Mouse (Mus musculus): ENCODE results near the gene Mrgpra2a. TPM values are rescaled to one million over a fixed set of nuclear protein-coding genes. Genes with fewer than 3 reads are reported as not detected.
"Not testable (repeated sequence)": the region's sequence is repeated elsewhere in the genome, so short reads cannot be mapped to it uniquely, and the experiment has no call there.

Gene Mrgpra2a
- 0.27 TPM in 1 of 2 replicates, not detected in the other for polyA plus RNA-seq (2015; fragmentation: Nextera tagmentation; extraction: Ambion mirVana)

DNA sequence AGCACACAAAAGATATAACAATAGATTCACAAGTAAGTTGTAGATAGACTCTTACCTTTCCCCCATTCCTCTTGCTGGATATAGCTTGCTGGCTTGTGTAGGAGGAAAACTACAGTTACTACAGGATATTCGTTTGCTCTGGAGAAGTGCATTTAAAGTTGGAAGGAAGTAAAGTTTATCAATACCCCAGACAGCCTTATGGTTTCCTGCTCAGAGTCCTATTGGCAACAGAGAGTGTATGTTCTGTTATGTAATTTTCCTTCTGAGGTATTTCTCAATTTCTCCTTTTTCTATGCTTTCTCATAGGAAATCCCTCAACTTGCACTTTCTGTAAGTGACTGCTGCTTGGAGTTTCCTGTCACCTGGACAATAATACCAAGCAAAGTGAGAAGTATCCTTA, at the start of gene Mrgpra2a:
Gene Mrgpra2a, minus strand, starts transcription at position 125 of the 400 bp plus-strand sequence.
- not testable (repeated sequence) for H3K27ac ChIP-seq (ENCODE audit: low read length); H3K4me1 ChIP-seq (ENCODE audit: control insufficient read depth, insufficient read depth, low read length); H3K9me3 ChIP-seq (replicated peaks; ENCODE audit: control insufficient read depth, low read length); H3K9ac ChIP-seq (ENCODE audit: low read length); H3K4me2 ChIP-seq (ENCODE audit: low read depth, low read length); H3K36me3 ChIP-seq (ENCODE audit: control insufficient read depth, insufficient read depth, low read length); H3K4me3 ChIP-seq (replicated peaks; ENCODE audit: low read length); ATAC-seq (ENCODE audit: insufficient read depth, low FRiP score); H3K27me3 ChIP-seq (ENCODE audit: control insufficient read depth, insufficient read depth, low read length)
- WGBS, result no CpG with 5 or more reads among the region's 1 CpGs

DNA sequence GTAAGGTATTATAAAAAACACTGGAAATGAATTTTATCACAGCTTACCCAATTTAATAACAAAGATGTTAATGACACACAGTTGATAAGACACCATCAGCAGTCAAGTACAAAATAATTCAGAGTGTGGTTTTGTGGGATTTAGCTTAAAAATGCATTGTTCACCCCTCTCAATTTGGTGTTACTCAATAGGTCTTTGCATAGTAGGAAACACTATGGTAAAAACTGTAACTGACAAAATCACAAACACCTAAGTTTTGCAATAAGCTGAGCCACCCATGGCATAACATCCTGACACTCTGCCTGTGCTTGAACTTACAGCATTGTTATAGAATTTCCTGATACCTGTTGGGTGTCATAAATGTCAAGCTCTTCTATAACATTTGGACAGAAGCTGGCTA, 39.3 kb upstream of the Mrgpra2a start:
- H3K27me3 ChIP-seq (ENCODE audit: control insufficient read depth, insufficient read depth, low read length); H3K36me3 ChIP-seq (ENCODE audit: control insufficient read depth, insufficient read depth, low read length); H3K4me1 ChIP-seq (ENCODE audit: control insufficient read depth, insufficient read depth, low read length); H3K27ac ChIP-seq (ENCODE audit: low read length); H3K9ac ChIP-seq (ENCODE audit: low read length); H3K4me2 ChIP-seq (ENCODE audit: low read depth, low read length); ATAC-seq (ENCODE audit: insufficient read depth, low FRiP score); H3K4me3 ChIP-seq (replicated peaks; ENCODE audit: low read length); H3K9me3 ChIP-seq (replicated peaks; ENCODE audit: control insufficient read depth, low read length): not testable (repeated sequence)

GRCm38 (mm10) chr7:47489438-47489837, 37.5 kb upstream of the Mrgpra2a start:
- not testable (repeated sequence) for H3K9me3 ChIP-seq (replicated peaks; ENCODE audit: control insufficient read depth, low read length); H3K36me3 ChIP-seq (ENCODE audit: control insufficient read depth, insufficient read depth, low read length); ATAC-seq (ENCODE audit: insufficient read depth, low FRiP score); H3K4me3 ChIP-seq (replicated peaks; ENCODE audit: low read length); H3K27ac ChIP-seq (ENCODE audit: low read length); H3K27me3 ChIP-seq (ENCODE audit: control insufficient read depth, insufficient read depth, low read length); H3K4me2 ChIP-seq (ENCODE audit: low read depth, low read length); H3K4me1 ChIP-seq (ENCODE audit: control insufficient read depth, insufficient read depth, low read length); H3K9ac ChIP-seq (ENCODE audit: low read length)
- no CpG with 5 or more reads among the region's 1 CpGs for whole genome bisulfite sequencing

DNA sequence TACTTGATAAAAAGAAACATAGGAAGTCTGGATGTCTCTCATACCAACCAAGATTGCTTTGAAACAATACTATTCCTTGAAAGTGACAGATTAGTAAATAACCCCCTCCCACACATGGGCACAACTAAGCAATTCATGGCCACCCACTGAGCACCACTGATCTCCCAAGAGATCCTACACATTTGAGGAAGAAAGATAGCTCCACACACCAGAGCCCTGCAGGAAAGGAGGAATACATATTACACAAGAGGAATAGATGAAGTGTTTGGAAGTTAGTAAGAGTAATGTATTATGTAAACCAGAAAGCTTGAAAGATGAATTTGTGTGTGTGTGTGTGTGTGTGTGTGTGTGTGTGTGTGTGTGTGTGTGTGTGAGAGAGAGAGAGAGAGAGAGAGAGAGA, 31.2 kb upstream of the Mrgpra2a start:
- H3K4me2 ChIP-seq (ENCODE audit: low read depth, low read length); H3K4me3 ChIP-seq (replicated peaks; ENCODE audit: low read length); H3K9me3 ChIP-seq (replicated peaks; ENCODE audit: control insufficient read depth, low read length); H3K9ac ChIP-seq (ENCODE audit: low read length); H3K27ac ChIP-seq (ENCODE audit: low read length); ATAC-seq (ENCODE audit: insufficient read depth, low FRiP score); H3K4me1 ChIP-seq (ENCODE audit: control insufficient read depth, insufficient read depth, low read length); H3K27me3 ChIP-seq (ENCODE audit: control insufficient read depth, insufficient read depth, low read length); H3K36me3 ChIP-seq (ENCODE audit: control insufficient read depth, insufficient read depth, low read length): not testable (repeated sequence)

DNA sequence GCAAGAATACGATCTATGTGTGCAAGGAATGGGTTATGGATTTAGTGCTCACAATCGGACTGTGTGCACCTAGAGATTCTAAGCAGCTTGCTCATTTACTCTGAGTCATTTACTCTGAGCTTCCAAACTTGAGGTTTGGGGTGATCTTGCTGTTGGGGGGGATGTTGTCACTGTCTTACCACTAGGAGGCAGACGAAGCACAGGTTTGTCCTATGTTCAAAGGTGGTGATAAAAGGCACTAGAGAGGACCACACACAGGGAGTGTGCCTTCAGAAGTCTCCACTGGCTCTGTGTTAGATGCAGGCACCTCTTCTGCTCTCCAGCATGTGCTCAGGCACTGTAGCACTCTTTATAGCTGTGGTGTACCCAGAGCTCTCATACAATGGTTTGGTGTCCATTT, 22.0 kb upstream of the Mrgpra2a start:
- not testable (repeated sequence) for ATAC-seq (ENCODE audit: insufficient read depth, low FRiP score); H3K27ac ChIP-seq (ENCODE audit: low read length); H3K9ac ChIP-seq (ENCODE audit: low read length); H3K4me2 ChIP-seq (ENCODE audit: low read depth, low read length); H3K4me1 ChIP-seq (ENCODE audit: control insufficient read depth, insufficient read depth, low read length); H3K27me3 ChIP-seq (ENCODE audit: control insufficient read depth, insufficient read depth, low read length); H3K36me3 ChIP-seq (ENCODE audit: control insufficient read depth, insufficient read depth, low read length); H3K9me3 ChIP-seq (replicated peaks; ENCODE audit: control insufficient read depth, low read length); H3K4me3 ChIP-seq (replicated peaks; ENCODE audit: low read length)
- 22% methylated on average over 1 of the region's 3 CpGs for WGBS

DNA sequence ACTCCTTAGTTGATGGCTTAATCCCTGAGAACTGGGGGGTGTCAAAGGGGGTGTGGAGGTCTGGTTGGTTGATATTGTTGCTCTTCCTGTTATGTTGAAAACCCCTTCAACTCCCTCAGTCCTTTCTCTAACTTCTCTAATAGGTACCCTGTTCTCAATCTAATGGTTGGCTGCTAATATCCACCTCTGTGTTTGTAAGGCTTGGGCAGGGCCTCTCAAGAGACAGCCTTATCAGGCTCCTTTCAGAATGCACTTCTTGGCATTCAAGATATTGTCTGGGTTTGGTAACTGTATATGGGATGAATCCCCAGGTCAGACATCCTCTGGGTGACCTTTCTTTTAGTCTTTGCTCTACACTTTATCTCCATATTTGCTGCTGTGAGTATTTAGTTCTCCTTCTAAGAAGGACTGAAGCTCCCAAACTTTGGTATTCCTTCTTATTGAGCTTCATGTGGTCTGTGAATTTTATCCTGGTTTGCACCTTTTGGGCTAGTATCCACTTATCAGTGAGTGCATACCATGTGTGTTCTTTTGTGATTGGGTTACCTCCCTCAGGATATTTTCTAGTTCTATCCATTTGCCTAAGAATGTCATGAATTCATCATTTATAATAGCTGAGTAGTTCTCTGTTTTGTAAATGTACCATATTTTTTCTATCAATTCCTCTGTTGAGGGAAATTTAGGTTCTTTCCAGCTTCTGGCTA, 13.5 kb upstream of the Mrgpra2a start:
- H3K36me3 ChIP-seq (ENCODE audit: control insufficient read depth, insufficient read depth, low read length); H3K27me3 ChIP-seq (ENCODE audit: control insufficient read depth, insufficient read depth, low read length); H3K4me2 ChIP-seq (ENCODE audit: low read depth, low read length); H3K27ac ChIP-seq (ENCODE audit: low read length); H3K9me3 ChIP-seq (replicated peaks; ENCODE audit: control insufficient read depth, low read length); H3K4me1 ChIP-seq (ENCODE audit: control insufficient read depth, insufficient read depth, low read length); H3K9ac ChIP-seq (ENCODE audit: low read length); ATAC-seq (ENCODE audit: insufficient read depth, low FRiP score); H3K4me3 ChIP-seq (replicated peaks; ENCODE audit: low read length): not testable (repeated sequence)

GRCm38 (mm10) chr7:47445729-47446128, 6.2 kb downstream of the Mrgpra2a start:
- H3K4me3 ChIP-seq (replicated peaks; ENCODE audit: low read length); H3K9ac ChIP-seq (ENCODE audit: low read length); H3K27me3 ChIP-seq (ENCODE audit: control insufficient read depth, insufficient read depth, low read length); H3K27ac ChIP-seq (ENCODE audit: low read length); H3K9me3 ChIP-seq (replicated peaks; ENCODE audit: control insufficient read depth, low read length); ATAC-seq (ENCODE audit: insufficient read depth, low FRiP score); H3K4me1 ChIP-seq (ENCODE audit: control insufficient read depth, insufficient read depth, low read length); H3K4me2 ChIP-seq (ENCODE audit: low read depth, low read length); H3K36me3 ChIP-seq (ENCODE audit: control insufficient read depth, insufficient read depth, low read length): not testable (repeated sequence)

GRCm38 (mm10) chr7:47436463-47436862, 15.5 kb downstream of the Mrgpra2a start:
- not testable (repeated sequence) for H3K4me2 ChIP-seq (ENCODE audit: low read depth, low read length)

DNA sequence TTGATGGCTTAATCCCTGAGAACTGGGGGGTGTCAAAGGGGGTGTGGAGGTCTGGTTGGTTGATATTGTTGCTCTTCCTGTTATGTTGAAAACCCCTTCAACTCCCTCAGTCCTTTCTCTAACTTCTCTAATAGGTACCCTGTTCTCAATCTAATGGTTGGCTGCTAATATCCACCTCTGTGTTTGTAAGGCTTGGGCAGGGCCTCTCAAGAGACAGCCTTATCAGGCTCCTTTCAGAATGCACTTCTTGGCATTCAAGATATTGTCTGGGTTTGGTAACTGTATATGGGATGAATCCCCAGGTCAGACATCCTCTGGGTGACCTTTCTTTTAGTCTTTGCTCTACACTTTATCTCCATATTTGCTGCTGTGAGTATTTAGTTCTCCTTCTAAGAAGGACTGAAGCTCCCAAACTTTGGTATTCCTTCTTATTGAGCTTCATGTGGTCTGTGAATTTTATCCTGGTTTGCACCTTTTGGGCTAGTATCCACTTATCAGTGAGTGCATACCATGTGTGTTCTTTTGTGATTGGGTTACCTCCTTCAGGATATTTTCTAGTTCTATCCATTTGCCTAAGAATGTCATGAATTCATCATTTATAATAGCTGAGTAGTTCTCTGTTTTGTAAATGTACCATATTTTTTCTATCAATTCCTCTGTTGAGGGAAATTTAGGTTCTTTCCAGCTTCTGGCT, 24.0 kb downstream of the Mrgpra2a start:
- ATAC-seq (ENCODE audit: insufficient read depth, low FRiP score); H3K36me3 ChIP-seq (ENCODE audit: control insufficient read depth, insufficient read depth, low read length); H3K27me3 ChIP-seq (ENCODE audit: control insufficient read depth, insufficient read depth, low read length): not testable (repeated sequence)

More at GRCm38 (mm10) chr7:47436463-47436862, 15.5 kb downstream of the Mrgpra2a start:
- not testable (repeated sequence) for H3K27ac ChIP-seq (ENCODE audit: low read length); H3K4me3 ChIP-seq (replicated peaks; ENCODE audit: low read length); H3K9me3 ChIP-seq (replicated peaks; ENCODE audit: control insufficient read depth, low read length); ATAC-seq (ENCODE audit: insufficient read depth, low FRiP score); H3K27me3 ChIP-seq (ENCODE audit: control insufficient read depth, insufficient read depth, low read length); H3K9ac ChIP-seq (ENCODE audit: low read length); H3K36me3 ChIP-seq (ENCODE audit: control insufficient read depth, insufficient read depth, low read length); H3K4me1 ChIP-seq (ENCODE audit: control insufficient read depth, insufficient read depth, low read length)
- WGBS, result 13% methylated on average over 1 of the region's 2 CpGs

More for the DNA sequence above, 24.0 kb downstream of the Mrgpra2a start:
- H3K4me1 ChIP-seq (ENCODE audit: control insufficient read depth, insufficient read depth, low read length); H3K9ac ChIP-seq (ENCODE audit: low read length); H3K27ac ChIP-seq (ENCODE audit: low read length); H3K9me3 ChIP-seq (replicated peaks; ENCODE audit: control insufficient read depth, low read length); H3K4me2 ChIP-seq (ENCODE audit: low read depth, low read length); H3K4me3 ChIP-seq (replicated peaks; ENCODE audit: low read length): not testable (repeated sequence)
